Mouse (Mus musculus) small intestine, adult 2 months (tissue): ENCODE data around the gene Antxr1.

Source experiments
- CTCF ChIP-seq: fragments of 200-500 bp; IDR thresholded peaks from 2 replicates; pipeline ENCODE4 v1.5.1; 2012; ENCODE audit warnings: low read depth, mild to moderate bottlenecking, control low read depth, inconsistent platforms, low read length, moderate library complexity, mixed read lengths; ENCODE audit not compliant: insufficient replicate concordance, insufficient read length; ENCODE audit errors: extremely low read depth
- POLR2A ChIP-seq: fragments of 200-500 bp; IDR thresholded peaks from 2 replicates; pipeline ENCODE4 v1.6.1; 2012; ENCODE audit warnings: low read depth, mild to moderate bottlenecking, control low read depth, inconsistent platforms, low read length, moderate library complexity

DNA sequence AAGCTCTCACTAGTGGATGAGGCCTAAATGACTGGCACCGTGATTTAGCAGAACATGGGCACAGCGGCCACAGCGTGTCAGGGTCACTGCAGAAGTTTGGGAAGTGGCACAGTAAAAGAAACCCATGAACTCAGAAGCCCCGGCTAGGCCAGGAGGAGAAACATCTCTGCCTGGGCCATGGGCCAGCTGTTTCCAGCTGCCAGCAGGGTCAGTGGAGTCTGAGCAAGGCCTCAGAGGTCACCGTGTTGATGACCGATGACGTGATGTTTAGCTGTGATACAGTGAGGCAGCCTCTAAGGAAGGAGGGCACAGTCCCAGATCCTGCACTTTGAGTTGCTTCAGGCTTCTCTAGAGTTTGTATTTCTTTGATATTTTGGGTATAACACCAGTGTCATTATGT lies 122.4 kb downstream of the Antxr1 start:
- TF ChIP-seq CTCF (no peak), POLR2A (no peak)
